Mouse (Mus musculus) CD4-positive helper T cell, adult 2 months (primary cell): ENCODE results near the gene Fbxl2.

Experiments used
- DNase-seq: peaks from one replicate; pipeline ENCODE4 v3.0.0-alpha.2; 2012; ENCODE audit warnings: low read depth, missing footprints, low spot score

The Fbxl2 gene

DNA sequence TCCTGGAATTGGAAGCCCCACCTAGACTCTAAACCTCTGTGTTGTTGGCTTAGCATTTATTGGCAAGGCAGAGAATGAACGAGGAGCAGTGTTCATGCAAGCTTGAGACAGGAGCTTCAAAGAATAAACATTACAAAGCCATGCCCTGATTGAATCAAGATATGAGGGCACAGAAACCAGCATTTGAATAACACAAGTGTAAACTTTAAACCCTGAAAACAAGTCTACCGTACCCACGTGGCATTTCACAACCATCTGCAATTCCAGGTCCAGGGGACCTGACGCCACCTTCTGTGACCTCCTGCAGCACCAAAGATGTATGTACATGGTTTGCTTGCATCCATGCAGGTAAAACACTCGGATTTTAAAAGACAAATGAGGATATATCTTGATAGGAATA lies 123.3 kb downstream of the Fbxl2 start:
- no peak for DNase-seq

DNA sequence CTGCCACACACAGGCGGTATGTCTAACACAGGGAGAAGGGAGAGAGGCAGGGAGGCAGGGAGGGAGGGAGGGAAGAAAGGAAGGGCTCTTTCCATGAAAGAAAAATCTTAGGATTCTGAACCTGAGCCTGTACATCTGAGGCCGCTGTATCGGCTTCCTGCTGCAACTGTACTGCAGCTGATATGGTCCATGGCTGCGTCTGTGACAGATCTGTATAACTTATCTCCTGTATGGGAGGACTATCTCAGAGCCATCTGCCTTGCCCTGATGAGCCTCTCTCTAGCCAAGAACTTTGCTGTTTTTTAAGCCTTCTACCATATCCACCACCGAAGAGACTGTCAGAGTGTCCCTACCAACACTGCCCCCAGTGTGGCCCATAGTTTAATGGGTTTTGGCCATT lies 130.2 kb downstream of the Fbxl2 start:
- no peak for DNase-seq
